Mouse (Mus musculus): ENCODE measurements around the gene Pds5b. TPM values are rescaled to one million over a fixed set of nuclear protein-coding genes. Genes with fewer than 3 reads are reported as not detected.
A peak's percentile ranks its signal among the peaks of the same experiment; 100 is the strongest.
"Not testable (repeated sequence)": the region's sequence is repeated elsewhere in the genome, so short reads cannot be mapped to it uniquely, and the experiment has no call there.

Pds5b gene
- polyA plus RNA-seq, 1 experiment from 2014 or later: 28.7 TPM

- no peaks in the 10 kb centered on the region for H3K27me3 ChIP-seq
- H3K4me2 ChIP-seq: peak overlapping the region; percentile 84
- H3K4me1 ChIP-seq (replicated peaks): peaks cover 35% of the 10 kb centered on the region
- H3K9ac ChIP-seq: peak overlapping the region; percentile 95
- H3K36me3 ChIP-seq: peaks cover 18% of the 10 kb centered on the region
- H3K4me3 ChIP-seq: peak overlapping the region; percentile 100
- peak; percentile 99 for ATAC-seq (ENCODE audit: low read depth)
- H3K27ac ChIP-seq (replicated peaks): peak overlapping the region; percentile 93
- WGBS: under 1% methylated on average over 52 of the region's 52 CpGs
- H3K9me3 ChIP-seq: no peaks in the 10 kb centered on the region
Observed at GRCm38 (mm10) chr5:150665132-150665954, 8.2 kb upstream of the Pds5b start.

- H3K4me1 ChIP-seq (replicated peaks): peaks cover 26% of the 10 kb centered on the region
- not testable (repeated sequence) for ATAC-seq (ENCODE audit: low read depth); H3K9me3 ChIP-seq; H3K27me3 ChIP-seq
- H3K36me3 ChIP-seq: peaks cover 14% of the 10 kb centered on the region
- H3K4me2 ChIP-seq: peak within 1 kb of the TSS; percentile 84
- 93% methylated on average over 9 of the region's 9 CpGs for WGBS
- H3K27ac ChIP-seq (replicated peaks): peak within 1 kb of the TSS; percentile 93
- peak within 1 kb of the TSS; percentile 95 for H3K9ac ChIP-seq
- peak within 1 kb of the TSS; percentile 100 for H3K4me3 ChIP-seq
Observed at GRCm38 (mm10) chr5:150666133-150666739, 7.3 kb upstream of the Pds5b start, which contains the start of gene N4bp2l2. Gene N4bp2l2, minus strand, starts transcription at chr5:150666183.

DNA sequence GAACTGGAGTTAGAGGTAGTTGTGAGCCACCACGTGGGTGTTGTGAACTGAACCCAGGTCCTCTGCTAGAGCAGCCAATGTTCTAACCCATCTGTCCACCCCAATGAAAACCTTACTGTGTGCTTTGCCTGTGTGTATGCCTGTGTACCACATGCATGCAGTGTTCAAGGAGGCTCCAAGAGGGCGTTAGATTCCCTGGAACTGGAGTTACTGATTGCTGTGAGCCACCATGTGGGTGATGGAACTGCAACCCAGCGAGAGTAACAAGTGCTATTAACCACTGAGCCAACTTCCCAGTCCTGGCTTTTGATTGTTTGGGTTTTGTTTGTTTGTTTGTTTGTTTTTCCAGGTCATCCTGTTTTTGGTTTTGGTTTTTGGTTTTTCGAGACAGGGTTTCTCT is 4.8 kb upstream of the Pds5b start:
- Histone ChIP-seq H3K27ac (replicated peaks) (no peak overlapping the region), H3K36me3 (no peaks in the 10 kb centered on the region), H3K9me3 (no peaks in the 10 kb centered on the region), H3K9ac (no peak overlapping the region), H3K27me3 (no peaks in the 10 kb centered on the region), H3K4me1 (replicated peaks) (peaks cover 7% of the 10 kb centered on the region), H3K4me2 (no peak overlapping the region), H3K4me3 (no peak overlapping the region)
- WGBS: 75% methylated on average over 4 of the region's 4 CpGs
- ATAC-seq (ENCODE audit: low read depth): no peak

DNA sequence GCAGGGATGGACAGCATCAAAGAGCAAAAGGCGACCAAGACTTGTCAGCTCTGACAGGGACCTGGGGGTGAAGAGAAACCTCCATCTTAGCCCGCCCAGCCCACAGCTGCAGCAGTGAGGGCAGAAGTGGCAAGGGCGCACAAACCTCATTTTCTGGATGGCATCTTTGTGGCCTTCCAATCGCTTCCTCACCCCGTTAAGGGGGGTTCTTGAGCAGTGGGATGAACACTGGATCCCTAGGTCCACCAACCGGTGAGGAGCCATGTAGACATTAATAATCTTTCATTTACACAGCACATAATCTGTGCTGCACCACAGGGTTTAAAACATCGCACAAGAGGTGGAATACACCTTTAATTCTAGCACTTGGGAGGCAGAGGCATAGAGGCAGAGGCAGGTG is 1.2 kb upstream of the Pds5b start:
- no peak for ATAC-seq (ENCODE audit: low read depth)
- 92% methylated on average over 7 of the region's 7 CpGs for WGBS
- Histone ChIP-seq H3K9ac (no peak overlapping the region), H3K36me3 (no peaks in the 10 kb centered on the region), H3K4me3 (no peak overlapping the region), H3K27me3 (no peaks in the 10 kb centered on the region), H3K4me1 (replicated peaks) (peaks cover 24% of the 10 kb centered on the region), H3K9me3 (no peaks in the 10 kb centered on the region), H3K4me2 (no peak overlapping the region), H3K27ac (replicated peaks) (no peak overlapping the region)

- under 1% methylated on average over 67 of the region's 91 CpGs for WGBS
- Histone ChIP-seq H3K27me3 (no peaks in the 10 kb centered on the region), H3K9ac (peak overlapping the region; percentile 96), H3K4me3 (peak overlapping the region; percentile 93), H3K27ac (replicated peaks) (peak overlapping the region; percentile 96), H3K4me1 (replicated peaks) (peaks cover 24% of the 10 kb centered on the region), H3K4me2 (peak overlapping the region; percentile 66), H3K9me3 (no peaks in the 10 kb centered on the region), H3K36me3 (no peaks in the 10 kb centered on the region)
- peak; percentile 63 for ATAC-seq (ENCODE audit: low read depth)
Observed at GRCm38 (mm10) chr5:150673880-150674621, 512 bp downstream of the Pds5b start.

DNA sequence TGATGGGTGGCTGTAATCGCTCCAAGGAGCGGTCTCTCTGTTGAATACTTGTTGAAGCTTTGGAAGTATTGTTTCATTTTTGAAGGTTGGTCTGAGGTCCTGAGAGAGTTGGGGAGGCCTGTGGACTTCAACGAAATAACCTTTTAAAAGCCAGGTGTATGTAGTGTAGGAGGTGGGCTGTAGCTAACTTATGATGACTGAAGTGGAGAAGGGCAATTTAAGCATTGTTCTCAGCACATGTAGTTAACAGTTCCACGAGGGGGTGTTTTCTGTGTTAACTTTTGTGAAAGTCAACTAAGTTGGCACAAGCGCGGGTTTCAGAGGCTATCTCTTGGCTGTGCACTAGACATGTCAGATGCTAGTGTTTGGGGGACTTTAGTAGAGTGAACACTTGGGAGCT is 1.3 kb downstream of the Pds5b start:
- H3K4me1 ChIP-seq (replicated peaks): peaks cover 24% of the 10 kb centered on the region
- peak overlapping the region; percentile 96 for H3K9ac ChIP-seq
- H3K36me3 ChIP-seq: no peaks in the 10 kb centered on the region
- no peak for ATAC-seq (ENCODE audit: low read depth)
- peak overlapping the region; percentile 93 for H3K4me3 ChIP-seq
- WGBS: 54% methylated on average over 6 of the region's 6 CpGs
- H3K27ac ChIP-seq (replicated peaks): no peak overlapping the region
- H3K4me2 ChIP-seq: peak overlapping the region; percentile 66
- H3K27me3 ChIP-seq: no peaks in the 10 kb centered on the region
- no peaks in the 10 kb centered on the region for H3K9me3 ChIP-seq

GRCm38 (mm10) chr5:150682862-150683261 is 9.3 kb downstream of the Pds5b start:
- not testable (repeated sequence) for H3K27ac ChIP-seq (replicated peaks); H3K4me3 ChIP-seq; H3K4me1 ChIP-seq (replicated peaks); H3K4me2 ChIP-seq; H3K9ac ChIP-seq; H3K36me3 ChIP-seq; H3K9me3 ChIP-seq; H3K27me3 ChIP-seq; ATAC-seq (ENCODE audit: low read depth)
- WGBS: 97% methylated on average over 6 of the region's 6 CpGs

DNA sequence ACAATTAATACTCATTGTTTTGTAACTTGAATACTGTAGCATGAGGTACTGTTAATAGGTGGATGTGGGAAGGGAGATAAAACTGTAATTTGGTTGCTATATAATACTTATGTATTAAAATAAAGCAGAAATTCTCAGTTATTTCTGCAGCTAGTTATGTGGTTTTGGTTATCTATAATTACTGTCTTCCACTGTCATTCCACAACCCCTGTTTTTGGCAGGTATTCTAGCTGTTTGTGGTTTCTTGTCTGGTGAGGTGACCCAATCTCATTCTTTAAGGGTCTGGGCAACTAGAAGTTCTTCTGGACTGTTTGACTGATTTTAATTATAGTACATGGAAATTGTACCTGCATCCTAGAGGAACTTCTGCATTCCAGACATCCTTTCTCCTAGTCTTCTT is 17.1 kb downstream of the Pds5b start:
- Histone ChIP-seq H3K4me1 (replicated peaks) (no peaks in the 10 kb centered on the region), H3K4me2 (no peak overlapping the region), H3K9ac (no peak overlapping the region), H3K36me3 (peaks cover 11% of the 10 kb centered on the region), H3K4me3 (no peak overlapping the region), H3K9me3 (peaks cover 6% of the 10 kb centered on the region), H3K27ac (replicated peaks) (no peak overlapping the region), H3K27me3 (no peaks in the 10 kb centered on the region)
- no peak for ATAC-seq (ENCODE audit: low read depth)

DNA sequence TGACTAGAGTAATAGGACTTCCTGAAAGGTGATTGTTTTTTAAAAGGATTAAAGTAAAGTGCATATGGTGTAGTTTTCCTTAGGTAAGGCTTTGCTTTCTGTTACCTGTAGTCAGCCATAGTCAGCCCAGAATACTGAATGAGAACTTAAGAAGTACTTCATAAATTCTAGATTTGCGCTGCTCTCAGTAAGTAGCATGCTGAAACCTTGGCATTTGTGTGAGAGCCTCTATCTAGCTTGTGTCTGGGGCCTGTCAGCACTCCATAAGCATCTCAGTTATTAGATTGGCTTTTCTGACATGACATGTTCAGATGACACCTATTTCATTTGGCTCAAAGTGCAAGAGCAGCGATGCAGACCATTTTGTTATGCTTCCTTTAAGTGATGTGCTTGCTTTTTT is 19.7 kb downstream of the Pds5b start:
- no peaks in the 10 kb centered on the region for H3K27me3 ChIP-seq
- H3K36me3 ChIP-seq: peaks cover 18% of the 10 kb centered on the region
- H3K4me2 ChIP-seq: no peak overlapping the region
- no peak overlapping the region for H3K9ac ChIP-seq
- no peak overlapping the region for H3K4me3 ChIP-seq
- WGBS: 96% methylated on average over 2 of the region's 2 CpGs
- no peaks in the 10 kb centered on the region for H3K4me1 ChIP-seq (replicated peaks)
- H3K27ac ChIP-seq (replicated peaks): no peak overlapping the region
- peaks cover 6% of the 10 kb centered on the region for H3K9me3 ChIP-seq
- no peak for ATAC-seq (ENCODE audit: low read depth)

- H3K27ac ChIP-seq (replicated peaks): no peak overlapping the region
- 0 out of 2 replicates have a peak, but pooled peaks cover 4% of the 10 kb centered on the region for H3K36me3 ChIP-seq
- no peak overlapping the region for H3K4me3 ChIP-seq
- no peaks in the 10 kb centered on the region; the same call in 1 of the 2 replicates for H3K4me1 ChIP-seq (replicated peaks)
- no peak overlapping the region for H3K4me2 ChIP-seq
- no peak for ATAC-seq (ENCODE audit: low read depth)
- 53% methylated on average over 2 of the region's 2 CpGs for WGBS
- no peaks in the 10 kb centered on the region for H3K27me3 ChIP-seq
- H3K9me3 ChIP-seq: no peaks in the 10 kb centered on the region
- no peak overlapping the region for H3K9ac ChIP-seq
Observed at GRCm38 (mm10) chr5:150702714-150703113, 29.2 kb downstream of the Pds5b start.

DNA sequence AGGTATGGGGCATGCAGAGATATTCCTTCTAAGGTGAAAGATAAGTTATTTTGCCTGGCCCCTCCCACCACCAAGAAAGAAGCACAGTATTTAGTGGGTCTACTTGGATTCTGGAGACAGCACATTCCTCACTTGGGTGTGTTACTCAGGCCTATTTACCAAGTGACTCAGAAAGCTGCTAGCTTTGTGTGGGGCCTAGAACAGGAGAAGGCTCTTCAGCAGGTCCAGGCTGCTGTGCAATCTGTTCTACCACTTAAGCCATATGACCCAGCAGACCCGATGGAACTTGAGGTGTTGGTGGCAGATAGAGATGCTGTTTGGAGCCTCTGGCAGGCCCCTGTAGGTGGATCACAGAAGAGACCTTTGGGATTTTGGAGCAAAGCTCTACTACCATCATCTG is 33.1 kb downstream of the Pds5b start:
- 91% methylated on average over 1 of the region's 1 CpGs for WGBS

DNA sequence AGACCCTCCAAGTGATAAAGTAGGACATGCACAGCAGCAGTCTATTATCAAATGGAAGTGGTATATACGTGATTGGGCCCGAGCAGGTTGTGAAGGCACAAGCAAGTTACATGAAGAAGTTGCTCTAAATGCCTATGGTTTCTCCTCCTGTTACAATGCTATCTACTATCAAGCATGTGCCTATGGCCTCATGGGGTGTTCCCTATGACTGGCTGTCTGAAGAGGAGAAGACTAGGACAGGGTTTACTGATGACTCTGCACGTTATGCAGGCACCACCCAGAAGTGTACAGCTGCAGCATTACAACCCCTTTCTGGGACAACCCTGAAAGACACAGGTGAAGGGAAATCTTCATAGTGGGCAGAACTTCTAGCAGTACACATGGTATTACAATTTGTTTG is 33.6 kb downstream of the Pds5b start:
- H3K4me1 ChIP-seq (replicated peaks); H3K4me2 ChIP-seq; H3K27ac ChIP-seq (replicated peaks); H3K9ac ChIP-seq; H3K36me3 ChIP-seq; H3K27me3 ChIP-seq; H3K4me3 ChIP-seq; H3K9me3 ChIP-seq; ATAC-seq (ENCODE audit: low read depth): not testable (repeated sequence)
- 88% methylated on average over 3 of the region's 3 CpGs for WGBS

More for the DNA sequence above, 33.1 kb downstream of the Pds5b start:
- H3K4me2 ChIP-seq; H3K4me3 ChIP-seq; H3K27ac ChIP-seq (replicated peaks); ATAC-seq (ENCODE audit: low read depth); H3K36me3 ChIP-seq; H3K27me3 ChIP-seq; H3K9me3 ChIP-seq; H3K4me1 ChIP-seq (replicated peaks); H3K9ac ChIP-seq: not testable (repeated sequence)
